Mouse (Mus musculus): ENCODE data around the gene Ube4a.

GRCm38 (mm10) chr9:44946185-44946695 lies 19.2 kb downstream of the Ube4a start:
- TF ChIP-seq EP300 (IDR thresholded peaks at IDR 0.05; ENCODE audit: low read depth) = no peak
- TF ChIP-seq CTCF (IDR thresholded peaks at IDR 0.05; ENCODE audit: low read depth) = no peak

Data from heart, postnatal 0 days (tissue).